In genomic region chr19:45787450-45787849, GRCm38 (mm10) we compare ENCODE assay signal across 27 mouse cellular contexts. TPM values are rescaled to one million over a fixed set of nuclear protein-coding genes. Genes with fewer than 3 reads are reported as not detected.
DNase-seq lines count a peak whose midpoint lies in the region; ATAC-seq and TF ChIP-seq lines count a peak whose summit lies in the region.
"Had no signal": no experiment of that assay in that cellular context is flagged by ENCODE, and none has a peak within 500 bp of the region (broad histone marks: within the 10 kb centered on the region; RNA-seq: fewer than 3 reads in every experiment).

No protein-coding gene starts in this region.

- peak; percentile 66 for DNase-seq in heart, embryonic 10.5 days (ENCODE audit: low spot score)
- no peak for DNase-seq in heart, postnatal 4 days
- DNase-seq in lung, postnatal 25 days (ENCODE audit: low spot score), result peak; percentile 29
- no peak for DNase-seq in lung, postnatal 4 days
- peak; percentile 44 for DNase-seq in midbrain, embryonic 11.5 days (ENCODE audit: low spot score, missing footprints)
- DNase-seq in midbrain, postnatal 0 days (ENCODE audit: low spot score), result no peak
- DNase-seq: adrenal gland, adult 8-10 months; adrenal gland, postnatal 14 days; adrenal gland, postnatal 36 days; B cell, adult 2 months; cerebellum, adult 11-12 months; cerebellum, adult 2 months; cerebellum, adult 9-10 months; cerebellum, postnatal 10 days; cerebellum, postnatal 25 days had no signal

- WGBS in heart, embryonic 10.5 days, result 69% methylated on average over 3 of the region's 3 CpGs
- 84% methylated on average over 3 of the region's 3 CpGs for WGBS in midbrain, embryonic 11.5 days
- WGBS in midbrain, postnatal 0 days, result 75% methylated on average over 3 of the region's 3 CpGs

- ATAC-seq in midbrain, embryonic 11.5 days (ENCODE audit: low FRiP score), result no peak
- ATAC-seq in midbrain, postnatal 0 days (ENCODE audit: low FRiP score), result no peak
- ATAC-seq: activated CD4-positive, CD25-positive, alpha-beta regulatory T cell, adult 4 months; CD4-positive, CD25-positive, alpha-beta regulatory T cell, adult 4 months; forebrain, embryonic 13.5 days; forebrain, embryonic 15.5 days; Patski had no signal

- H3K4me2 ChIP-seq in midbrain, embryonic 11.5 days, result no peak overlapping the region
- no peak overlapping the region for H3K4me2 ChIP-seq in midbrain, postnatal 0 days (ENCODE audit: low read depth, low read length, poor library complexity, severe bottlenecking)
- H3K4me2 ChIP-seq: embryonic facial prominence, embryonic 12.5 days; forebrain, embryonic 13.5 days; forebrain, embryonic 15.5 days had no signal

- H3K36me3 ChIP-seq in heart, embryonic 10.5 days, result no peaks in the 10 kb centered on the region
- no peaks in the 10 kb centered on the region for H3K36me3 ChIP-seq in midbrain, embryonic 11.5 days (ENCODE audit: control insufficient read depth, insufficient read depth, low read length)
- H3K36me3 ChIP-seq in midbrain, postnatal 0 days (ENCODE audit: insufficient read depth, low read length), result no peaks in the 10 kb centered on the region
- H3K36me3 ChIP-seq: embryonic facial prominence, embryonic 10.5 days; embryonic facial prominence, embryonic 12.5 days; forebrain, embryonic 15.5 days; G1E had no signal

- no peaks in the 10 kb centered on the region for H3K27me3 ChIP-seq in heart, embryonic 10.5 days (ENCODE audit: insufficient read depth, poor library complexity, severe bottlenecking)
- no peaks in the 10 kb centered on the region for H3K27me3 ChIP-seq in midbrain, embryonic 11.5 days (ENCODE audit: control insufficient read depth, insufficient read depth, low read length)
- H3K27me3 ChIP-seq in midbrain, postnatal 0 days (ENCODE audit: insufficient read depth, low read length), result no peaks in the 10 kb centered on the region
- H3K27me3 ChIP-seq: CH12.LX; embryonic facial prominence, embryonic 12.5 days; forebrain, embryonic 13.5 days; forebrain, embryonic 15.5 days; Patski had no signal

- H3K4me1 ChIP-seq in heart, embryonic 10.5 days, result no peaks in the 10 kb centered on the region; the same call in 1 of the 2 replicates
- no peaks in the 10 kb centered on the region for H3K4me1 ChIP-seq in midbrain, embryonic 11.5 days (ENCODE audit: control insufficient read depth, insufficient read depth, low read length)
- no peaks in the 10 kb centered on the region for H3K4me1 ChIP-seq in midbrain, postnatal 0 days (ENCODE audit: insufficient read depth, low read length)
- H3K4me1 ChIP-seq: embryonic facial prominence, embryonic 12.5 days had no signal

- H3K4me3 ChIP-seq in heart, embryonic 10.5 days, result no peak overlapping the region
- H3K4me3 ChIP-seq in midbrain, embryonic 11.5 days (ENCODE audit: low read depth, low read length), result no peak overlapping the region
- no peak overlapping the region for H3K4me3 ChIP-seq in midbrain, postnatal 0 days (ENCODE audit: low read depth, low read length)
- H3K4me3 ChIP-seq: embryonic facial prominence, embryonic 10.5 days; embryonic facial prominence, embryonic 12.5 days; forebrain, embryonic 13.5 days; forebrain, embryonic 15.5 days had no signal

- no peak overlapping the region for H3K27ac ChIP-seq in heart, embryonic 10.5 days
- H3K27ac ChIP-seq in midbrain, embryonic 11.5 days (ENCODE audit: low read depth, low read length), result no peak overlapping the region
- no peak overlapping the region for H3K27ac ChIP-seq in midbrain, postnatal 0 days (ENCODE audit: low read depth, low read length)
- H3K27ac ChIP-seq: embryonic facial prominence, embryonic 10.5 days; embryonic facial prominence, embryonic 12.5 days; forebrain, embryonic 13.5 days; forebrain, embryonic 15.5 days had no signal

- H3K9ac ChIP-seq in midbrain, embryonic 11.5 days (ENCODE audit: low read length), result no peak overlapping the region
- H3K9ac ChIP-seq in midbrain, postnatal 0 days (replicated peaks; ENCODE audit: low read length, poor library complexity, severe bottlenecking), result no peak overlapping the region
- H3K9ac ChIP-seq: embryonic facial prominence, embryonic 12.5 days; forebrain, embryonic 13.5 days; forebrain, embryonic 15.5 days had no signal

- no peaks in the 10 kb centered on the region for H3K9me3 ChIP-seq in heart, embryonic 10.5 days
- no peaks in the 10 kb centered on the region for H3K9me3 ChIP-seq in midbrain, embryonic 11.5 days (ENCODE audit: control insufficient read depth, low read length)
- H3K9me3 ChIP-seq in midbrain, postnatal 0 days (ENCODE audit: low read length), result no peaks in the 10 kb centered on the region
- H3K9me3 ChIP-seq: embryonic facial prominence, embryonic 10.5 days; embryonic facial prominence, embryonic 12.5 days; forebrain, embryonic 13.5 days; forebrain, embryonic 15.5 days; G1E had no signal

- TF ChIP-seq CTCF in midbrain, postnatal 0 days (IDR thresholded peaks at IDR 0.05), result no peak

RNA-seq across cellular contexts. Expression of gene Mgea5, which starts 3.8 kb away (rescaled TPM):
- 39.6 and 52.5 TPM in 2 replicates for polyA plus RNA-seq in heart, embryonic 10.5 days (2016; fragmentation: Nextera tagmentation; extraction: Ambion mirVana)
- 10 to 100 TPM; 82.8 to 89.2 TPM for total RNA-seq in heart, postnatal 4 days (2021)
- 68.8 and 78.9 TPM in 2 replicates for polyA plus RNA-seq in midbrain, embryonic 11.5 days (2014; fragmentation: Nextera tagmentation; extraction: Ambion mirVana)
- total RNA-seq in midbrain, postnatal 0 days (2014; rRNA removed), result 145 and 210 TPM in 2 replicates
- 55.9 and 78.2 TPM in 2 replicates for polyA plus RNA-seq in midbrain, postnatal 0 days (2015; fragmentation: Nextera tagmentation; extraction: Ambion mirVana)

RNA-seq across cellular contexts. Expression of gene Kcnip2, which starts 28.4 kb away (rescaled TPM):
- polyA plus RNA-seq in heart, embryonic 10.5 days (2016; fragmentation: Nextera tagmentation; extraction: Ambion mirVana), result 0.35 and 0.53 TPM in 2 replicates
- 10 to 100 TPM; 69.8 to 85.1 TPM for total RNA-seq in heart, postnatal 4 days (2021)
- 0.66 and 1.0 TPM in 2 replicates for polyA plus RNA-seq in midbrain, embryonic 11.5 days (2014; fragmentation: Nextera tagmentation; extraction: Ambion mirVana)
- total RNA-seq in midbrain, postnatal 0 days (2014; rRNA removed), result 13.7 and 21.2 TPM in 2 replicates
- 12.0 and 14.2 TPM in 2 replicates for polyA plus RNA-seq in midbrain, postnatal 0 days (2015; fragmentation: Nextera tagmentation; extraction: Ambion mirVana)
- total RNA-seq: CH12.LX had no signal
- polyA plus RNA-seq: G1E had no signal

RNA-seq across cellular contexts. Expression of gene Npm3, which starts 38.1 kb away (rescaled TPM):
- polyA plus RNA-seq in heart, embryonic 10.5 days (2016; fragmentation: Nextera tagmentation; extraction: Ambion mirVana), result 12.3 and 13.6 TPM in 2 replicates
- total RNA-seq in heart, postnatal 4 days (2021), result 10 to 100 TPM; 25.4 to 27.8 TPM
- polyA plus RNA-seq in midbrain, embryonic 11.5 days (2014; fragmentation: Nextera tagmentation; extraction: Ambion mirVana), result 9.3 and 10.4 TPM in 2 replicates
- 26.1 and 40.2 TPM in 2 replicates for total RNA-seq in midbrain, postnatal 0 days (2014; rRNA removed)
- polyA plus RNA-seq in midbrain, postnatal 0 days (2015; fragmentation: Nextera tagmentation; extraction: Ambion mirVana), result 5.6 and 6.5 TPM in 2 replicates

RNA-seq across cellular contexts. Expression of gene Fgf8, which starts 44.7 kb away (rescaled TPM):
- 1.9 and 8.8 TPM in 2 replicates for polyA plus RNA-seq in heart, embryonic 10.5 days (2016; fragmentation: Nextera tagmentation; extraction: Ambion mirVana)
- under 1 TPM in 1 of 2 experiments, not detected in 1; 0.45 TPM for total RNA-seq in heart, postnatal 4 days (2021)
- 8.5 and 11.4 TPM in 2 replicates for polyA plus RNA-seq in midbrain, embryonic 11.5 days (2014; fragmentation: Nextera tagmentation; extraction: Ambion mirVana)
- total RNA-seq in midbrain, postnatal 0 days (2014; rRNA removed), result 1.3 TPM in 1 of 2 replicates, not detected in the other
- polyA plus RNA-seq in midbrain, postnatal 0 days (2015; fragmentation: Nextera tagmentation; extraction: Ambion mirVana), result not detected in 2 replicates
- total RNA-seq: adrenal gland, adult 18-20 months; adrenal gland, adult 8-10 months; adrenal gland, postnatal 14 days; adrenal gland, postnatal 36 days; CH12.LX; G1E had no signal
- polyA plus RNA-seq: activated CD4-positive, CD25-positive, alpha-beta regulatory T cell, adult 4 months; CD4-positive, CD25-positive, alpha-beta regulatory T cell, adult 4 months; cerebellum, adult 2 months; cortical plate, adult 2 months; embryonic facial prominence, embryonic 14.5 days; G1E had no signal

Comparison
In these comparisons a context has a peak if more than half of its experiments do, and no peak if none do; other contexts are left out.
1. DNase-seq: peak in heart, embryonic 10.5 days (single experiment), lung, postnatal 25 days (single experiment) and midbrain, embryonic 11.5 days (single experiment); none in heart, postnatal 4 days (single experiment), lung, postnatal 4 days (0 of 2) and midbrain, postnatal 0 days (single experiment).